Mouse (Mus musculus) MEL (cell line): ENCODE data around the gene Pdlim1. TPM values are rescaled to one million over a fixed set of nuclear protein-coding genes. Genes with fewer than 3 reads are reported as not detected.

Source experiments
- DNase-seq: peaks from one replicate; pipeline ENCODE4 v3.0.0; 2011; ENCODE audit warnings: low read depth, low spot score
- H3K27ac ChIP-seq: 2 replicates; pipeline ENCODE4 v1.5.1; 2012; ENCODE audit warnings: low read depth, mild to moderate bottlenecking, control low read depth, low read length, moderate library complexity; ENCODE audit not compliant: control insufficient read depth
- H3K27me3 ChIP-seq, 2 experiments: fragments of 150-350 bp in 1 of 2; sonication (generic) in 1 of 2; 2 replicates each; pipeline ENCODE4 v1.6.1; 2012; ENCODE audit warnings: low read length in 2 of 2, mild to moderate bottlenecking in 2 of 2, improper control_type of control experiment in 1 of 2, moderate library complexity in 1 of 2; ENCODE audit not compliant: insufficient read depth in 2 of 2, control insufficient read depth in 1 of 2
- H3K36me3 ChIP-seq, 2 experiments: 2 replicates each; pipeline ENCODE4 v1.6.1; 2012 to 2014; ENCODE audit warnings: low read length in 2 of 2, improper control_type of control experiment in 1 of 2, inconsistent platforms in 1 of 2, mild to moderate bottlenecking in 1 of 2; ENCODE audit not compliant: insufficient read depth in 2 of 2, control insufficient read depth in 1 of 2
- H3K4me1 ChIP-seq, 2 experiments: fragments of 150-350 bp in 1 of 2; sonication (generic) in 1 of 2; 2 replicates each; pipeline ENCODE4 v1.6.1; 2012; ENCODE audit warnings: low read length in 2 of 2, improper control_type of control experiment in 1 of 2, mild to moderate bottlenecking in 1 of 2; ENCODE audit not compliant: insufficient read depth in 2 of 2, control insufficient read depth in 1 of 2
- H3K4me3 ChIP-seq, 2 experiments: fragments of 150-350 bp in 1 of 2; sonication (generic) in 1 of 2; 2 replicates each; pipeline ENCODE4 v1.5.1; 2012; ENCODE audit warnings: low read depth in 2 of 2, low read length in 2 of 2, mild to moderate bottlenecking in 2 of 2, moderate library complexity in 2 of 2, control low read depth in 1 of 2, improper control_type of control experiment in 1 of 2; ENCODE audit not compliant: control insufficient read depth in 1 of 2, insufficient read depth in 1 of 2
- H3K79me2 ChIP-seq: 2 replicates; pipeline ENCODE4 v1.6.1; 2012; ENCODE audit warnings: mild to moderate bottlenecking, low read length, moderate library complexity; ENCODE audit not compliant: control insufficient read depth, poor library complexity, insufficient read depth
- H3K9ac ChIP-seq: 2 replicates; pipeline ENCODE4 v1.6.1; 2012; ENCODE audit warnings: low read depth, mild to moderate bottlenecking, control low read depth, low read length, moderate library complexity; ENCODE audit not compliant: control insufficient read depth, poor library complexity, severe bottlenecking
- H3K9me3 ChIP-seq: fragments of 150-350 bp; sonication (generic); replicated peaks from 2 replicates; pipeline ENCODE4 v1.6.1; 2012; ENCODE audit warnings: mild to moderate bottlenecking, low read length, improper control_type of control experiment, moderate library complexity; ENCODE audit not compliant: insufficient read depth
- BHLHE40 ChIP-seq: IDR thresholded peaks from 2 replicates; pipeline ENCODE4 v1.6.1; 2012; ENCODE audit warnings: low read depth, mild to moderate bottlenecking, inconsistent platforms, low read length, improper control_type of control experiment, borderline replicate concordance
- CHD1 ChIP-seq: IDR thresholded peaks from 2 replicates; pipeline ENCODE4 v1.6.1; 2012; ENCODE audit warnings: low read depth, mild to moderate bottlenecking, inconsistent platforms, low read length, improper control_type of control experiment
- CHD2 ChIP-seq: IDR thresholded peaks from 2 replicates; pipeline ENCODE4 v1.6.1; 2011; ENCODE audit warnings: low read length, improper control_type of control experiment
- CTCF ChIP-seq, 3 experiments: IDR thresholded peaks in 2 of 3; conservative IDR thresholded peaks in 1 of 3; 2 replicates each; pipeline ENCODE4 v1.5.1; 2011 to 2012; ENCODE audit warnings: low read length in 3 of 3, low read depth in 2 of 3, mild to moderate bottlenecking in 2 of 3, improper control_type of control experiment in 1 of 3, inconsistent platforms in 1 of 3, mixed read lengths in 1 of 3, moderate library complexity in 1 of 3; ENCODE audit not compliant: control insufficient read depth in 1 of 3, insufficient read depth in 1 of 3, poor library complexity in 1 of 3, severe bottlenecking in 1 of 3
- ELF1 ChIP-seq: IDR thresholded peaks from 2 replicates; pipeline ENCODE4 v1.6.1; 2014; ENCODE audit warnings: low read depth, mild to moderate bottlenecking, inconsistent platforms, low read length, improper control_type of control experiment, moderate library complexity
- EP300 ChIP-seq, 2 experiments: IDR thresholded peaks; 2 replicates each; pipeline ENCODE4 v1.6.1; 2011; ENCODE audit warnings: improper control_type of control experiment in 2 of 2, low read length in 2 of 2, low read depth in 1 of 2, mild to moderate bottlenecking in 1 of 2
- KAT2A ChIP-seq: conservative IDR thresholded peaks from 2 replicates; pipeline ENCODE4 v1.6.1; 2012; ENCODE audit warnings: low read depth, low read length, improper control_type of control experiment, inconsistent platforms
- MXI1 ChIP-seq: IDR thresholded peaks from 2 replicates; pipeline ENCODE4 v1.6.1; 2011; ENCODE audit warnings: mild to moderate bottlenecking, low read depth, low read length, improper control_type of control experiment
- MYB ChIP-seq: IDR thresholded peaks from 2 replicates; pipeline ENCODE4 v1.6.1; 2011; ENCODE audit warnings: mild to moderate bottlenecking, low read depth, low read length, improper control_type of control experiment
- NELFE ChIP-seq: IDR thresholded peaks from 2 replicates; pipeline ENCODE4 v1.6.1; 2011; ENCODE audit warnings: low read depth, low read length, improper control_type of control experiment
- NRF1 ChIP-seq: IDR thresholded peaks from 2 replicates; pipeline ENCODE4 v1.6.1; 2014; ENCODE audit warnings: low read depth, mild to moderate bottlenecking, inconsistent platforms, low read length, improper control_type of control experiment, moderate library complexity; ENCODE audit not compliant: poor library complexity, insufficient read depth, severe bottlenecking
- POLR2AphosphoS2 ChIP-seq: IDR thresholded peaks from 2 replicates; pipeline ENCODE4 v1.6.1; 2011; ENCODE audit warnings: low read length, improper control_type of control experiment
- POLR2AphosphoS5 ChIP-seq: IDR thresholded peaks from 2 replicates; pipeline ENCODE4 v1.6.1; 2012; ENCODE audit warnings: low read depth, borderline replicate concordance, mild to moderate bottlenecking, inconsistent platforms, low read length, moderate library complexity, mixed read lengths
- SMC3 ChIP-seq: IDR thresholded peaks from 2 replicates; pipeline ENCODE4 v1.6.1; 2011; ENCODE audit warnings: low read depth, low read length, improper control_type of control experiment
- TAL1 ChIP-seq: IDR thresholded peaks from 2 replicates; pipeline ENCODE4 v1.6.1; 2012; ENCODE audit warnings: mild to moderate bottlenecking, inconsistent platforms, low read length, moderate library complexity, mixed read lengths
- TBP ChIP-seq: IDR thresholded peaks from 2 replicates; pipeline ENCODE4 v1.8.0; 2011; ENCODE audit warnings: low read depth, low read length, improper control_type of control experiment
- TCF12 ChIP-seq: IDR thresholded peaks from 2 replicates; pipeline ENCODE4 v1.6.1; 2014; ENCODE audit warnings: low read depth, mild to moderate bottlenecking, inconsistent platforms, low read length, improper control_type of control experiment, moderate library complexity
- UBTF ChIP-seq: IDR thresholded peaks from 2 replicates; pipeline ENCODE4 v1.6.1; 2012; ENCODE audit warnings: low read depth, mild to moderate bottlenecking, inconsistent platforms, low read length, improper control_type of control experiment, moderate library complexity, borderline replicate concordance; ENCODE audit not compliant: insufficient read depth
- USF1 ChIP-seq: IDR thresholded peaks from 2 replicates; pipeline ENCODE4 v1.6.1; 2014; ENCODE audit warnings: low read depth, mild to moderate bottlenecking, inconsistent platforms, low read length, improper control_type of control experiment, moderate library complexity
- ZC3H11A ChIP-seq: IDR thresholded peaks from 2 replicates; pipeline ENCODE4 v1.6.1; 2012; ENCODE audit warnings: low read depth, mild to moderate bottlenecking, inconsistent platforms, low read length, improper control_type of control experiment
- ZMIZ1 ChIP-seq: IDR thresholded peaks from 2 replicates; pipeline ENCODE4 v1.6.1; 2012; ENCODE audit warnings: low read depth, mild to moderate bottlenecking, inconsistent platforms, low read length, improper control_type of control experiment, moderate library complexity
- ZNF384 ChIP-seq: IDR thresholded peaks from 2 replicates; pipeline ENCODE4 v1.6.1; 2012; ENCODE audit warnings: low read depth, mild to moderate bottlenecking, inconsistent platforms, low read length, improper control_type of control experiment
- polyA plus RNA-seq, 2 experiments: library from polyadenylated mRNA; stranded (reverse) in 1 of 2; unstranded in 1 of 2; fragments of >175 nt in 1 of 2; fragments of >200 nt in 1 of 2; gene quantifications; 2 replicates each; pipeline versions ENCODE4 v1.2.1 to v1.2.4; 2012; ENCODE audit warnings: low replicate concordance in 2 of 2, low read depth in 1 of 2; ENCODE audit not compliant: insufficient read length in 2 of 2, insufficient read depth in 1 of 2, missing spikeins in 1 of 2
- total RNA-seq: library from RNA; depleted of rRNA; stranded (reverse); fragments of 300-350 nt; gene quantifications from 2 replicates; pipeline ENCODE4 v1.2.3, GENCODE M21; 2012

Pdlim1 gene
- total and polyA plus RNA-seq, 3 experiments = not detected

DNA sequence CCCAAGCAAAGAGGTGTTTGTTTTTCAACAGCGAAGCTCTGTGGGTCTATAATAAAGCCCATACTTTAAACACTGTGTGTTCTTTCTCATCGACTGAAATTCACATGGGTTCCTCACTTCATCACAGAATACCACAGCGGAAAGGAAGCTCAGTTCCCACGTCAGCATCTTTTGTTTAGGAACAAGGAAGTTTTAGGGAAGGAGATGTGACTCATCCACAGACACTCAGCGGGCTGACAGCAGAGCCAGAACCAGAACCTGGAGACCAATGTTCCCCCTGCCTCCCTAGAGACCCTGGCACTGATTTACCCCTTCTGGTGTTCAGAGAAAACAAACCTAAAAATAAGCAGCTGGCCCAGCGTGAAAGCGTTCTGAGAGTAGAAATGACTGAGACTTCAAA is 33.8 kb upstream of the Pdlim1 start:
- Histone ChIP-seq H3K9me3 (no peaks in the 10 kb centered on the region), H3K27me3 (no peaks in the 10 kb centered on the region), H3K9ac (no peak overlapping the region), H3K79me2 (no peaks in the 10 kb centered on the region), H3K4me3 (no peak overlapping the region), H3K36me3 (no peaks in the 10 kb centered on the region), H3K4me1 (no peaks in the 10 kb centered on the region), H3K27ac (no peak overlapping the region)
- DNase-seq = no peak
- no peak for TF ChIP-seq TAL1

DNA sequence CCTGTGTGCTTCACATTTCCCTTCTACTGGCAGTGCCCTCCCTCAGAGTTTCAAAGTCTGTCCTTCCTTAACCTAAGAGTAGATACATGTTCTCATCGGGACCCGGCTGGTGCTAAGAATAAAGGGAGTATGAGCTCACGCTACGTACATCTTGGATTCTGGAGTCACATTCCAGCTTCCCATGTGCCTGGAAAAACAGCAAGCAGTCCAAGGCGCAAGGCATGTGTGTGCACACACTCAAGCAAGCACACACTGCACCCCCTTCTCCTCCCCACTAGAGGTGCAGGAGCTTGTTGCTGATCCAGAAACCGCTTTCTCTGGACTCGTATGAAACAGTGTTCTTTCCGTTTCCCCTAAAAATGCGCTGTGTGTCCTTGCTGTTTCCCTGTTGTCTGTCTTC is 31.3 kb upstream of the Pdlim1 start:
- no peaks in the 10 kb centered on the region for H3K27me3 ChIP-seq
- H3K9me3 ChIP-seq = no peaks in the 10 kb centered on the region
- H3K79me2 ChIP-seq = no peaks in the 10 kb centered on the region
- H3K36me3 ChIP-seq = no peaks in the 10 kb centered on the region
- TF ChIP-seq POLR2AphosphoS5 = no peak
- no peak for TF ChIP-seq MXI1
- TF ChIP-seq CHD2 = no peak
- TF ChIP-seq ELF1 = no peak
- TF ChIP-seq MYB = no peak
- TF ChIP-seq CTCF (IDR thresholded peaks at IDR 0.05 in 2 of 3, conservative IDR thresholded peaks at IDR 0.05 in 1 of 3; ENCODE audit: control insufficient read depth in 1 of 3, insufficient read depth in 1 of 3, low read depth in 2 of 3, low read length in 3 of 3, poor library complexity in 1 of 3, severe bottlenecking in 1 of 3) = no peak
- TF ChIP-seq, all 39 proteins: peak for 0
- Histone ChIP-seq H3K4me3 (no peak overlapping the region), H3K9ac (no peak overlapping the region), H3K27ac (no peak overlapping the region), H3K4me1 (no peaks in the 10 kb centered on the region)
- no peak for DNase-seq

- Histone ChIP-seq H3K27me3 (no peaks in the 10 kb centered on the region), H3K4me1 (no peaks in the 10 kb centered on the region), H3K27ac (no peak overlapping the region), H3K4me3 (no peak overlapping the region)
- TF ChIP-seq POLR2AphosphoS5 (no peak), POLR2AphosphoS2 (no peak), NELFE (no peak), CHD1 (no peak), TBP (no peak), EP300 (IDR thresholded peaks at IDR 0.05; ENCODE audit: low read depth in 1 of 2, low read length in 2 of 2) (no peak), SMC3 (no peak), TCF12 (no peak), ZMIZ1 (no peak), MYB (no peak), TAL1 (no peak), ZC3H11A (no peak), NRF1 (no peak), UBTF (no peak), ZNF384 (no peak), KAT2A (no peak), BHLHE40 (no peak), USF1 (no peak)
- TF ChIP-seq, all 39 proteins: peak for 0
- DNase-seq = no peak
- no peaks in the 10 kb centered on the region for H3K36me3 ChIP-seq
- no peaks in the 10 kb centered on the region for H3K9me3 ChIP-seq
- no peak overlapping the region for H3K9ac ChIP-seq
- no peaks in the 10 kb centered on the region for H3K79me2 ChIP-seq
These were observed 30.8 kb upstream of the Pdlim1 start for GRCm38 (mm10) chr19:40302477-40302876.
